Mouse (Mus musculus): ENCODE measurements around the gene Eef1a1. TPM values are rescaled to one million over a fixed set of nuclear protein-coding genes. Genes with fewer than 3 reads are reported as not detected.

Eef1a1 gene
- polyA plus RNA-seq (2014; fragmentation: Nextera tagmentation; extraction: Ambion mirVana): 4,691 and 4,742 TPM in 2 replicates

GRCm38 (mm10) chr9:78488890-78489420 lies at the start of gene Eef1a1:
Gene Eef1a1 (minus strand): TSS chr9:78489151.
- Histone ChIP-seq H3K27ac (ENCODE audit: low read depth, low read length) (0 out of 2 replicates have a peak within 1 kb of the TSS, but pooled peaks have one; percentile 5), H3K4me3 (ENCODE audit: low read depth, low read length) (peak within 1 kb of the TSS; percentile 34), H3K4me2 (replicated peaks; ENCODE audit: low read depth, low read length) (peak within 1 kb of the TSS; percentile 53), H3K4me1 (replicated peaks; ENCODE audit: control insufficient read depth, insufficient read depth, low read length) (no peaks in the 10 kb centered on the region), H3K9me3 (ENCODE audit: control insufficient read depth, low read length) (no peaks in the 10 kb centered on the region), H3K9ac (ENCODE audit: low read depth, low read length) (peak within 1 kb of the TSS; percentile 73), H3K27me3 (ENCODE audit: control insufficient read depth, insufficient read depth, low read length) (no peaks in the 10 kb centered on the region), H3K36me3 (ENCODE audit: control insufficient read depth, insufficient read depth, low read length) (no peaks in the 10 kb centered on the region)
- peak; percentile 73 for ATAC-seq (ENCODE audit: low FRiP score)
- WGBS: 3% methylated on average over 19 of the region's 20 CpGs
- peak; percentile 53 for DNase-seq (ENCODE audit: low spot score)

DNA sequence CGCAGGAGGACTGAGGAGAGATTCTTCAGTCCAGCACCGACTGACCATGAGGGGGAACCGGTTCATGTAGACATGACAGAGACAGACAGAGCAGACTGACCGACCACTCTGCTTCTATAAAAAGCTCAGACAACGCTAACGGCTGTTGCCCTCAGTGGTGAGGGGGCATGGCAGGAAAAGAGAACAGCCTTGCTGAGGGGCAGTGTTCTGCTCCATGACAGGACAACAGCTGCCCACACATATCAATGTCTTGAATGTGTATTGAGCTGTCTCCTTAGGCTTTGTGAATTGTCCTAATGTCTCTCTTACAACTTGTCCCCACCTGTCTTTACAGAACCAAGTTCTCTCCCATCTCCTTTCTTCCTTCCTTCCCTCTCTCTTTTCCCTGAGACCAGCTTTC lies 49.5 kb upstream of the Eef1a1 start:
- Histone ChIP-seq H3K36me3 (ENCODE audit: control insufficient read depth, insufficient read depth, low read length) (no peaks in the 10 kb centered on the region), H3K9ac (ENCODE audit: low read depth, low read length) (no peak overlapping the region), H3K4me2 (replicated peaks; ENCODE audit: low read depth, low read length) (no peak overlapping the region), H3K4me1 (replicated peaks; ENCODE audit: control insufficient read depth, insufficient read depth, low read length) (no peaks in the 10 kb centered on the region), H3K27me3 (ENCODE audit: control insufficient read depth, insufficient read depth, low read length) (no peaks in the 10 kb centered on the region), H3K27ac (ENCODE audit: low read depth, low read length) (no peak overlapping the region), H3K9me3 (ENCODE audit: control insufficient read depth, low read length) (no peaks in the 10 kb centered on the region), H3K4me3 (ENCODE audit: low read depth, low read length) (no peak overlapping the region)
- DNase-seq (ENCODE audit: low spot score) (no peak), ATAC-seq (ENCODE audit: low FRiP score) (no peak)
- 65% methylated on average over 6 of the region's 6 CpGs for WGBS

GRCm38 (mm10) chr9:78537154-78537873 lies 48.4 kb upstream of the Eef1a1 start:
- Histone ChIP-seq H3K27me3 (ENCODE audit: control insufficient read depth, insufficient read depth, low read length) (no peaks in the 10 kb centered on the region), H3K4me1 (replicated peaks; ENCODE audit: control insufficient read depth, insufficient read depth, low read length) (no peaks in the 10 kb centered on the region), H3K4me2 (replicated peaks; ENCODE audit: low read depth, low read length) (no peak overlapping the region), H3K27ac (ENCODE audit: low read depth, low read length) (no peak overlapping the region), H3K9me3 (ENCODE audit: control insufficient read depth, low read length) (no peaks in the 10 kb centered on the region), H3K36me3 (ENCODE audit: control insufficient read depth, insufficient read depth, low read length) (no peaks in the 10 kb centered on the region), H3K9ac (ENCODE audit: low read depth, low read length) (no peak overlapping the region), H3K4me3 (ENCODE audit: low read depth, low read length) (no peak overlapping the region)
- DNase-seq (ENCODE audit: low spot score) (no peak), ATAC-seq (ENCODE audit: low FRiP score) (no peak)
- 86% methylated on average over 9 of the region's 9 CpGs for WGBS

DNA sequence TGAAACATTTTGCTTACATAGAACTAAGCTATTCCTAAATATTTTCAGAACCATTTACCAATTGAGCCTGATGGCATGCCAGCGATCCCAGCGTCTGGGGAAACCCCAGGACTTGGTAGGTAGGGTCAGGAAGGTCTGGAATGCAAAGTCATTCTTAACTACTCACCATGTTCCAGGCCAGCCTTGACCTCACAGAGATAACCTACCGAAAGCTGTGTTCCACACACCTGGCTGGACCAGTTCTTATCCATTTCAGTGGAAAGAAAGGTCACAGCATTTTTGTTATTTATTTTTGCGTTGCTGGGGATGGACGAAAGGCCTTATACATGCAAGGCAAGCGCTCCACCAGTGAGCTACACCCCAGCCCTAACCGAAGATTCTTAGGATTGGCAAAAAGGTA lies 45.7 kb upstream of the Eef1a1 start:
- no peaks in the 10 kb centered on the region for H3K27me3 ChIP-seq (ENCODE audit: control insufficient read depth, insufficient read depth, low read length)
- no peak overlapping the region for H3K4me3 ChIP-seq (ENCODE audit: low read depth, low read length)
- H3K27ac ChIP-seq (ENCODE audit: low read depth, low read length): no peak overlapping the region
- WGBS: 96% methylated on average over 7 of the region's 7 CpGs
- no peaks in the 10 kb centered on the region for H3K9me3 ChIP-seq (ENCODE audit: control insufficient read depth, low read length)
- DNase-seq (ENCODE audit: low spot score) (no peak), ATAC-seq (ENCODE audit: low FRiP score) (no peak)
- no peaks in the 10 kb centered on the region for H3K36me3 ChIP-seq (ENCODE audit: control insufficient read depth, insufficient read depth, low read length)
- H3K9ac ChIP-seq (ENCODE audit: low read depth, low read length): no peak overlapping the region
- H3K4me1 ChIP-seq (replicated peaks; ENCODE audit: control insufficient read depth, insufficient read depth, low read length): no peaks in the 10 kb centered on the region
- no peak overlapping the region for H3K4me2 ChIP-seq (replicated peaks; ENCODE audit: low read depth, low read length)

DNA sequence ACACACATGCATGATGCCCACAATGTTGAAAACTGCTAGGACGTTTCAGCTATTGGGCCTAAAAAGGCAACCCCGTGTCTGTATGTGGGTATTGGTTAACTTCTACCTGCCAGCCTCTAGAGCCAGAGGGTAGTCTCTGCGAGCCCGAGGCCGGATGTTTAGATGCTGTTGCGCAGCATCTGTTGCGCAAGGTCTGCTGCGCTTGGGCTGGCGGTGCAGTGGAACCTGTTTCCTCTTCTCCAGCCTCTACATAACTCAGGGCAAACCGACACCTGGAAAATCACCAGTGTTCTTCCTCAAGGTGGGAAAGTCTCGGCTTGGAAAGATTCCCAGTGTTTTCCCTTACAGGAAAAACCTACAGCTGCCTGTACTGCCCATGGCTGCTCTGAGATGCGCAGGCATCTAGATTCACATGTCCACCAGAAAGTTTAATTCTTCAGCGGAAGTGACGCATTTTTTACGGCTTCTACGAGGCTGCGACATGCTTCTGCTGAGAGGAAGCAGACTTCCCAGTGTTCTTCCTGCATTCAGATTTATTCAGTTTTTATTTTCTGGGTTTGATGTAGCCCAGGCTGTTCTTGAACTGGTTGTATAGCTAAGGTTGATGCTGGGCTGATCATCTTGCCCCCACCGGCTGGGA lies 44.5 kb upstream of the Eef1a1 start:
- no peak for ATAC-seq (ENCODE audit: low FRiP score)
- no peak overlapping the region for H3K4me2 ChIP-seq (replicated peaks; ENCODE audit: low read depth, low read length)

DNA sequence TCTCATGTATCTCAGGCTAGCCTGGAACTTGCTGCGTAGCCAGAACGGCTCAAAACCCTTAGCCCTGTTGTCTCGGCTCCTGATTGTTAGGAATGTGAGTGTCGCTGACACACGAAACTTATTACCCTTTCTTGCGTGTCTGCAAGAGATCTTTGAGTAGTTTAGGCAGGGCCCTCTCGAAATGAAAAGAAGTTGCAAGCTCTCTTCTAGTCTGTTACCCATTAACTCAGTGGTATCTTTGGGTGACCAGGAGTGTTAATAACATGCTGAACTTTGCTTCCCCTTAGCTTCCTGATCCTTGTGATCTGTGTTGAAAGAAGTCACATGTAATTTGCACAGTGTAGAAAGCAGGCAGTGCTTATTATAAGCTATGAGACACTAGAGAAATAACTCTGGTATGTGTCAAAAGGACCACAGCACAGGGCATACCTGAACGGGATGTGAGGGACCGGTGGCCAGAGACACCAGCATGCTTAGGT lies 43.4 kb upstream of the Eef1a1 start:
- Histone ChIP-seq H3K36me3 (ENCODE audit: control insufficient read depth, insufficient read depth, low read length) (no peaks in the 10 kb centered on the region), H3K4me2 (replicated peaks; ENCODE audit: low read depth, low read length) (no peak overlapping the region), H3K9ac (ENCODE audit: low read depth, low read length) (no peak overlapping the region), H3K4me3 (ENCODE audit: low read depth, low read length) (no peak overlapping the region), H3K27me3 (ENCODE audit: control insufficient read depth, insufficient read depth, low read length) (no peaks in the 10 kb centered on the region), H3K27ac (ENCODE audit: low read depth, low read length) (no peak overlapping the region), H3K4me1 (replicated peaks; ENCODE audit: control insufficient read depth, insufficient read depth, low read length) (no peaks in the 10 kb centered on the region), H3K9me3 (ENCODE audit: control insufficient read depth, low read length) (no peaks in the 10 kb centered on the region)
- 60% methylated on average over 9 of the region's 9 CpGs for WGBS
- ATAC-seq (ENCODE audit: low FRiP score) (no peak), DNase-seq (ENCODE audit: low spot score) (no peak)

More for the DNA sequence above, 44.5 kb upstream of the Eef1a1 start:
- no peak overlapping the region for H3K4me3 ChIP-seq (ENCODE audit: low read depth, low read length)
- DNase-seq (ENCODE audit: low spot score): no peak
- 83% methylated on average over 18 of the region's 18 CpGs for WGBS
- H3K9ac ChIP-seq (ENCODE audit: low read depth, low read length): no peak overlapping the region
- H3K36me3 ChIP-seq (ENCODE audit: control insufficient read depth, insufficient read depth, low read length): no peaks in the 10 kb centered on the region
- H3K4me1 ChIP-seq (replicated peaks; ENCODE audit: control insufficient read depth, insufficient read depth, low read length): no peaks in the 10 kb centered on the region
- no peaks in the 10 kb centered on the region for H3K27me3 ChIP-seq (ENCODE audit: control insufficient read depth, insufficient read depth, low read length)
- H3K27ac ChIP-seq (ENCODE audit: low read depth, low read length): no peak overlapping the region
- H3K9me3 ChIP-seq (ENCODE audit: control insufficient read depth, low read length): no peaks in the 10 kb centered on the region

DNA sequence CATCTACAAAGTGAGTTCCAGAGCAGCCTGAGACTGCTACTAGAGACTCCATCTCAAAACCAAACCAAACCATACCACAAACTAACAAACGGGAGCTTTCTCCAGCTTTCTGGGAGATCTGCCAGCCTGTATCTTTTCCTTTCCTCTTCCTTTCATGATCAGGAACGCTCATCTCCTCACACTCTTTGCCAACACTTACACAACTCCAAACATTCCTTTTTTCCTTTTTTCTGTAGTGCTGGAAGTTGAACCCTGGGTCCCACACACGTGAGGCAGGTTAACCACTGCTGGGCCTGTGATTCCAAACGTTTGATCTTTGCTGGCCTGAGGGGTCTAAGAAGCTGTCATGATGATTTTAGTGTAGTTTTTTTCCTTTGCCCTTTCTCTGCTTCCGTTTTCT lies 42.9 kb upstream of the Eef1a1 start:
- Histone ChIP-seq H3K4me2 (replicated peaks; ENCODE audit: low read depth, low read length) (no peak overlapping the region), H3K9ac (ENCODE audit: low read depth, low read length) (no peak overlapping the region), H3K27ac (ENCODE audit: low read depth, low read length) (no peak overlapping the region), H3K36me3 (ENCODE audit: control insufficient read depth, insufficient read depth, low read length) (no peaks in the 10 kb centered on the region), H3K4me1 (replicated peaks; ENCODE audit: control insufficient read depth, insufficient read depth, low read length) (no peaks in the 10 kb centered on the region), H3K4me3 (ENCODE audit: low read depth, low read length) (no peak overlapping the region), H3K9me3 (ENCODE audit: control insufficient read depth, low read length) (no peaks in the 10 kb centered on the region), H3K27me3 (ENCODE audit: control insufficient read depth, insufficient read depth, low read length) (no peaks in the 10 kb centered on the region)
- DNase-seq (ENCODE audit: low spot score) (no peak), ATAC-seq (ENCODE audit: low FRiP score) (no peak)
- WGBS: 57% methylated on average over 5 of the region's 5 CpGs

GRCm38 (mm10) chr9:78527767-78528381 lies 38.9 kb upstream of the Eef1a1 start:
- Histone ChIP-seq H3K36me3 (ENCODE audit: control insufficient read depth, insufficient read depth, low read length) (no peaks in the 10 kb centered on the region), H3K4me3 (ENCODE audit: low read depth, low read length) (peak overlapping the region; percentile 41), H3K27ac (ENCODE audit: low read depth, low read length) (peak overlapping the region; percentile 58; the same call in 1 of the 2 replicates), H3K9ac (ENCODE audit: low read depth, low read length) (peak overlapping the region; percentile 61), H3K9me3 (ENCODE audit: control insufficient read depth, low read length) (no peaks in the 10 kb centered on the region), H3K4me1 (replicated peaks; ENCODE audit: control insufficient read depth, insufficient read depth, low read length) (no peaks in the 10 kb centered on the region), H3K27me3 (ENCODE audit: control insufficient read depth, insufficient read depth, low read length) (no peaks in the 10 kb centered on the region), H3K4me2 (replicated peaks; ENCODE audit: low read depth, low read length) (peak overlapping the region; percentile 64)
- peak; percentile 88 for DNase-seq (ENCODE audit: low spot score)
- WGBS: 5% methylated on average over 16 of the region's 16 CpGs
- ATAC-seq (ENCODE audit: low FRiP score): peak; percentile 75

Data from hindbrain, embryonic 11.5 days (tissue).